Mouse (Mus musculus) heart, embryonic 12.5 days (tissue): Measurements from ENCODE around the gene Cnot3. TPM values are rescaled to one million over a fixed set of nuclear protein-coding genes. Genes with fewer than 3 reads are reported as not detected.
"Not testable (repeated sequence)": the region's sequence is repeated elsewhere in the genome, so short reads cannot be mapped to it uniquely, and the experiment has no call there.

Experiments
- ATAC-seq: fragments of 200-750 bp; cut with Nextera tagmentation; 2 replicates; pipeline ENCODE4 v1.8.0; 2017; ENCODE audit warnings: moderate TSS enrichment, moderate library complexity; ENCODE audit not compliant: insufficient number of reproducible peaks, low FRiP score
- H3K27ac ChIP-seq: fragments of 300-500 bp; sonication (generic); 2 replicates; pipeline ENCODE4 v1.5.1; 2016; ENCODE audit warnings: mild to moderate bottlenecking, moderate library complexity; ENCODE audit not compliant: poor library complexity, severe bottlenecking
- H3K27me3 ChIP-seq: fragments of 300-500 bp; sonication (generic); replicated peaks from 2 replicates; pipeline ENCODE4 v1.6.1; 2016; ENCODE audit warnings: mild to moderate bottlenecking, moderate library complexity
- H3K36me3 ChIP-seq: fragments of 300-500 bp; sonication (generic); 2 replicates; pipeline ENCODE4 v1.6.1; 2016; ENCODE audit warnings: mild to moderate bottlenecking, moderate library complexity
- H3K4me1 ChIP-seq: fragments of 300-500 bp; sonication (generic); replicated peaks from 2 replicates; pipeline ENCODE4 v1.6.1; 2016; ENCODE audit warnings: mild to moderate bottlenecking
- H3K4me2 ChIP-seq: fragments of 300-500 bp; sonication (generic); 2 replicates; pipeline ENCODE4 v1.6.1; 2016; ENCODE audit warnings: mild to moderate bottlenecking, moderate library complexity
- H3K4me3 ChIP-seq: fragments of 300-500 bp; sonication (generic); 2 replicates; pipeline ENCODE4 v1.5.1; 2016; ENCODE audit warnings: mild to moderate bottlenecking
- H3K9ac ChIP-seq: fragments of 300-500 bp; sonication (generic); 2 replicates; pipeline ENCODE4 v1.6.1; 2016; ENCODE audit warnings: mild to moderate bottlenecking, moderate library complexity
- H3K9me3 ChIP-seq: fragments of 300-500 bp; sonication (generic); replicated peaks from 2 replicates; pipeline ENCODE4 v1.6.1; 2016; ENCODE audit warnings: mild to moderate bottlenecking, moderate library complexity
- WGBS: fragments of 180-500 bp; shearing (Covaris S2); methylation state at CpG from one replicate; pipeline ENCODE4 v1.1.7; 2016; 5-methylcytosine and 5-hydroxymethylcytosine counted together
- polyA plus RNA-seq: library from polyadenylated mRNA; unstranded; fragments of >200 nt; fragmentation: Nextera tagmentation; extraction: Ambion mirVana; gene quantifications from 2 replicates; pipeline ENCODE4 v1.2.1, GENCODE M21; 2016

The Cnot3 gene
- 35.8 and 41.9 TPM in 2 replicates for polyA plus RNA-seq

DNA sequence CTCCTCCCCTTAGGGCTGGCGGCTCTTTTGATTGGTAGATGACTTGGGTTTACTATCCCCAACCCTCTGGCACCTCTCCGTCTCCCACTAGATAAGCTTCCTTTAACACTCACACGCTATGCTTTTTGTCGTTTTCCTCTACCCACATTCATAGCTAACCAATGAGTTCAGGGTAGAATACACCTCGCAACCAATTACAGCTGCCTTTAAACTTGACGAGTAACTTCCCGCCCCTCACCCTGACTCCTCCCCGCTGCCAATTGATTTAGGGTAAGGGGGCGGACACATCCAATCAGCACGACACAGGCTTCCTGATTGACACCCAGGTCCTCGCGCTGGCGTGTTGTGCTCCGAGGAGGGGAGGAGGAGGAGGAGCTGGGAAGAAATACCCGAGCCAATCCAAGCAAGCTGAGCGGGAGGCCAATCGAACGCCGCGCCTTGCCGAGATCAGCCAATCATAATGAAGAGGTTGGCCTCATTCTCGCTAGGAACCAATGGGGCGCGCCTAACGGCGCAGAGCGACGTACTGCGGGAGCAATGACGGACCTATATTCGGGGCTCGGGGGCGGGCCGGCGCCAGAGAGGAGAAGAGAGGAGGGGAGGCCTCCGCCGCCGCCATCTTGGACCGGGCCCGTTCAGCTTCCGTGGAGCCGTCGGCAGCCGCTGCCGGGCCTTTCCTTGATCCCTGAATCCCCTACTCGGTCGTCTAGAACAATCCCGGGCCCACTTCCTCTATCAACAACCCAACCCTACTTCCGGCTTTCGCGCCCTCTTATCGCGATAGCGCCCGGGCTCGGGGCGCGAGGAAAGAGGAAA, at the start of gene Cnot3:
Gene Cnot3, plus strand, starts transcription at position 597 of the 816 bp plus-strand sequence.
- WGBS, result under 1% methylated on average over 50 of the region's 58 CpGs
- Histone ChIP-seq H3K9me3 (no peaks in the 10 kb centered on the region), H3K4me2 (peak within 1 kb of the TSS; percentile 92), H3K4me1 (peaks cover 41% of the 10 kb centered on the region), H3K4me3 (peak within 1 kb of the TSS; percentile 95), H3K9ac (peak within 1 kb of the TSS; percentile 99), H3K27me3 (no peaks in the 10 kb centered on the region), H3K36me3 (peaks cover 25% of the 10 kb centered on the region), H3K27ac (peak within 1 kb of the TSS; percentile 96)
- peak; percentile 98 for ATAC-seq

DNA sequence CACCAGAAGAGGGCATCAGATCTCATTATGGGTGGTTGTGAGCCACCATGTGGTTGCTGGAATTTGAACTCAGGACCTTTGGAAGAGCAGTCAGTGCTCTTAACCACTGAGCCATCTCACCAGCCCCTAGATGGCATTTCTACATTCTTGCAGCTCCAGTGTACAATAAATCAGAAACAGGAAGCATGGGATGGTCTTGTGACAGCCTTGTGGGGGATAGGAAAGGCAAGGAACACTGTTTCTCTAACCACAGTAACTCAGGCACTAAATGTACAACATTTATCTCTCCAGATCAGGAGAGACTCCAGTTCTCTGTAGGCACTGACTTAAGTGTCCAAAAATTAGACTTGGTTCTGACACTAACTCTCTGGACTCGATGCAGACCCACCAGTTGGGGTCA, 47.3 kb upstream of the Cnot3 start:
- 50% methylated on average over 1 of the region's 1 CpGs for WGBS
- not testable (repeated sequence) for H3K4me1 ChIP-seq, ATAC-seq

DNA sequence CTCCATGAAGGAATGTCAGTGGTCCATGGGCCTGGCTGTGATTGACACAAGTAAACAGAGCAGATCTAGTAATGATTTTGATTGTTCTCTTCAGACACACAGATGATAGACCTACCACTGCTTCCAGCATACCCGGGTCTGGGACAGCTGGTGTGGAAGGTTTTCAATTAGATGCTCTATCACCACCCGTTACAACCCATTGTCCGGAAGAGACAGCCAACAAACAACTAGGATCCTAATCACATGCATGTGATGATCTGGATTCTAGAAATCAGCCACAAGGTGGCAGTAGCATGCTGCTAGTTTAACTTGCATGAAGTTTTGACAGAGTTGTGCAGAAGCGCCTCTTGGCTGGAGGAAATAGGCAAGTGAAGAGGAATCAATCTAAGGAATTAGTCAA, 43.9 kb upstream of the Cnot3 start:
- Histone ChIP-seq H3K4me2 (no peak overlapping the region), H3K9me3 (peaks cover 5% of the 10 kb centered on the region; the same call in 1 of the 2 replicates), H3K4me3 (no peak overlapping the region), H3K27ac (no peak overlapping the region), H3K9ac (no peak overlapping the region), H3K4me1 (no peaks in the 10 kb centered on the region), H3K27me3 (no peaks in the 10 kb centered on the region), H3K36me3 (no peaks in the 10 kb centered on the region)
- 20% methylated on average over 4 of the region's 4 CpGs for WGBS
- no peak for ATAC-seq

More for the DNA sequence above, 47.3 kb upstream of the Cnot3 start:
- H3K36me3 ChIP-seq, H3K4me3 ChIP-seq, H3K9me3 ChIP-seq, H3K27ac ChIP-seq, H3K9ac ChIP-seq, H3K27me3 ChIP-seq, H3K4me2 ChIP-seq: not testable (repeated sequence)

DNA sequence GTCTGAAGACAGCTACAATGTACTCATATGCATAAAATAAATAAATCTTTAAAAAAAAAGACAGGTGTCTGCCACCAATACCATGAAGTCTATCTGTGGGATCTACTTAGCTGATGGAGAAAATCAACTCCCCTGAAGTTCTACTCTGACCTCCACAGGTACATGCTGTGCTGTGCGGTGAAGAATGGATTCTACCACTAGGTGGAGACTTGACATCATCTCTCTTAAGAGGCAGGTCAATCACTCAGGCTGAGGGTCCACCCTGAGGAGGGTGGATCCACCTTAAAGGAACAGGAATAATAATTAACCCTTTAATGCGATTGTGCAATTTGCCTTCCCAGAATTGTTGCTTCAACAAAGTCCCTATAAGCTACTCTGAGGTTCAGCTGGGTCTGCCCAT, 38.3 kb upstream of the Cnot3 start:
- no peak for ATAC-seq
- Histone ChIP-seq H3K4me1 (no peaks in the 10 kb centered on the region), H3K4me3 (no peak overlapping the region), H3K9me3 (peaks cover 5% of the 10 kb centered on the region; the same call in 1 of the 2 replicates), H3K27me3 (no peaks in the 10 kb centered on the region), H3K36me3 (no peaks in the 10 kb centered on the region), H3K27ac (no peak overlapping the region), H3K4me2 (no peak overlapping the region), H3K9ac (no peak overlapping the region)
- WGBS, result 11% methylated on average over 2 of the region's 2 CpGs

DNA sequence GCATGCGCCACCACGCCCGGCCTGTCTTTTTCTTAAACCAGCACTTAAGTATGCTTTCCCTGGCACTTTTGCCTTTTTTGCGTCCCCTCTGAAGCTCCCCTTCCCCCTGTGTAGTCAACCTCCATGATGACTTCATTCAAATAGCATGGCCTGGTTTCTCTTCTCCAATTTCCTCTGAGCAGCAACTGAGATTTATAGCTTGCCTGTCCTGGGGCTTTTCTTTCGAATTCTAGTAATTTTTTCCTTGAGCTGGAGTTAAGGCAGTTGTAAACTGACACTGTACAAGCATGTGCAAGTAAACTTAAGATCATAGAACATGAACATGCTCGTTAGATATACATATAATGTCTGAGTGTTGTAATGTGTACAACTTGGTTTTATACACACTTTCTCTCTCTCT, 37.7 kb upstream of the Cnot3 start:
- Histone ChIP-seq H3K4me1 (no peaks in the 10 kb centered on the region), H3K36me3 (no peaks in the 10 kb centered on the region), H3K4me2 (no peak overlapping the region), H3K9me3 (peaks cover 5% of the 10 kb centered on the region; the same call in 1 of the 2 replicates), H3K27ac (no peak overlapping the region), H3K9ac (no peak overlapping the region), H3K27me3 (no peaks in the 10 kb centered on the region), H3K4me3 (no peak overlapping the region)
- 82% methylated on average over 6 of the region's 6 CpGs for WGBS
- ATAC-seq, result no peak

DNA sequence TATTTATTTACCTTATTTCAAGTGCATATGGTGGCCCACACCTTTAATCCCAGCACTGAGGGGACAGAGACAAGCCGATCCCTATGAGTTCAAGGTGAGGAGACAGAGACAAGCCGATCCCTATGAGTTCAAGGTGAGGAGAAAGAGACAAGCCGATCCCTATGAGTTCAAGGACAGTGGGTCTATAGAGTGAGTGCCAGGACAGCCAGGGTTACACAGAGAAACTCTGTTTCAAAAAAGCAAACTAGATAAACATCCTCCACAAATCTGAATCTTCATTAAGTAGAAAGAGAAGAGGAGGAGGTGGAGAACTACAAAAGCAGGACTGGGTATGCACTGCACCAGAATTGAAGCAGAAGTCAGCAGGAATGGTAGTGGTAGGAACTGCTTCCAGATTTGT, 36.4 kb upstream of the Cnot3 start:
- 91% methylated on average over 3 of the region's 3 CpGs for whole genome bisulfite sequencing
- ATAC-seq, result no peak
- Histone ChIP-seq H3K27ac (no peak overlapping the region), H3K36me3 (no peaks in the 10 kb centered on the region), H3K9me3 (peaks cover 5% of the 10 kb centered on the region; the same call in 1 of the 2 replicates), H3K4me1 (no peaks in the 10 kb centered on the region), H3K27me3 (no peaks in the 10 kb centered on the region), H3K4me3 (no peak overlapping the region), H3K9ac (no peak overlapping the region), H3K4me2 (no peak overlapping the region)

DNA sequence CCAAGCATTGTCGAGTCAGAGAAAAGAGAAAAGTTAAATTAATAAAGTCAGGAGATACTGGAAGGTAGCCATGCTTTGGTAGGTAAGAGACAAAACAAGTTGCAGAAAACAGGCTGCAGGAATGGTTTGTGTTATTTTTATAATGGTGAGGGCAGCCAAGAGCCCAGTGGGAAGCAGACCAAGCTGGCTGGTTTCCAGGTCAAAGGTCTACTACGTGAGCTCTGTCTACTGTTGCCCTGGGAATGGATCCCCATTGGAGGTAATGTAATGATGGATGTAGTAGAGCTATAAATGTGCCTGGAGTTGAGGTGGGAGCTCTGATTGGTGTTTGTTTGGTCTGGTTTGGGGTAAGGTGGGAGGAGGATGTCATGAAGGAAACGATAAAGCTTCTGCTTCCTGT, 36.0 kb upstream of the Cnot3 start:
- WGBS, result 58% methylated on average over 3 of the region's 3 CpGs
- no peak for ATAC-seq
- H3K9ac ChIP-seq, result no peak overlapping the region
- H3K27ac ChIP-seq, result no peak overlapping the region
- no peak overlapping the region for H3K4me3 ChIP-seq
- H3K9me3 ChIP-seq, result peaks cover 5% of the 10 kb centered on the region; the same call in 1 of the 2 replicates
- H3K27me3 ChIP-seq, result no peaks in the 10 kb centered on the region
- no peaks in the 10 kb centered on the region for H3K36me3 ChIP-seq
- no peak overlapping the region for H3K4me2 ChIP-seq
- H3K4me1 ChIP-seq, result no peaks in the 10 kb centered on the region

DNA sequence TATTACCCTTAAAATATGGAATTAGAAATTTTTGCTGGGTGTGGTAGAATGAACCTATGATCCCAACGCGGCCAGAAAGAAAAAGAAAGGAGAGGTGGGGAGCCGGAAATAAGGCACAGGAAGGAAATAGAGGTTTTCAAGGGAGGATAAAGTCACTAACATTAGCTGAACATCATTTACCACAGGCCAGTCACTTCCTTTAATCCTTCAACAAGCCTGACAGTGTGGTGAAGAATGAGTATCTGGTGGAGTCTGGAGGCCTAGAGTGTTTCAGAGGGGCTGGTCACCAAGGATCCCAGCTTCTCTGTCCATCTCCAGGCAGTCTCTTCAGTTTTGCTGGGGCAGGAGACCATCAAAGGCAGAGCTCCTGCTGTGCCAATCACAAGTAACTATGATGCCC, 34.6 kb upstream of the Cnot3 start:
- H3K4me3 ChIP-seq, result no peak overlapping the region
- H3K27me3 ChIP-seq, result no peaks in the 10 kb centered on the region; the same call in 1 of the 2 replicates
- H3K9ac ChIP-seq, result no peak overlapping the region
- H3K4me1 ChIP-seq, result no peaks in the 10 kb centered on the region
- H3K9me3 ChIP-seq, result peaks cover 5% of the 10 kb centered on the region; the same call in 1 of the 2 replicates
- no peaks in the 10 kb centered on the region for H3K36me3 ChIP-seq
- ATAC-seq, result no peak
- no peak overlapping the region for H3K4me2 ChIP-seq
- WGBS, result 89% methylated on average over 3 of the region's 3 CpGs
- no peak overlapping the region for H3K27ac ChIP-seq

DNA sequence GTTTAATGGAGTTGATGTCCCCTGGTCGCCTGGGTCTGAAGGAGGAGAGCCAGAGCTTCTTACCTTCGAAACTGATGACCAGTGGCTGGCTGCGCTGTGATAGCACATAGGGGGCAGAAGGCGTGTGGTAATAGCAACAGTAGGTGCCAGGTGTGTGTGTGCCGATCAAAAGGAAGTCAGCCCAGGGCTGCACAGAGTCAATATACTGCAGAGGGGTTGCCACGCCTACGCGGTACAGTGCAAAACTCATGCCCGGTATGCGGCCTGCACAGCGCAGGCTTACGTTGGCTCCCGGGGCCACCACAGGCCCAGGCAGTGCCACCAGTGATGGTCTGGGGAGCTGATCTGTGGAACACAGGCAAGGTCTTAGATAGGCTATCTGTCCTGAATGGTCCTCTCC, 34.1 kb upstream of the Cnot3 start:
- peaks cover 1% of the 10 kb centered on the region; the same call in 1 of the 2 replicates for H3K9me3 ChIP-seq
- H3K36me3 ChIP-seq, result no peaks in the 10 kb centered on the region
- H3K4me3 ChIP-seq, result no peak overlapping the region
- ATAC-seq, result no peak
- H3K27me3 ChIP-seq, result no peaks in the 10 kb centered on the region; the same call in 1 of the 2 replicates
- no peaks in the 10 kb centered on the region for H3K4me1 ChIP-seq
- H3K9ac ChIP-seq, result no peak overlapping the region
- WGBS, result 82% methylated on average over 13 of the region's 13 CpGs
- no peak overlapping the region for H3K27ac ChIP-seq
- H3K4me2 ChIP-seq, result no peak overlapping the region

DNA sequence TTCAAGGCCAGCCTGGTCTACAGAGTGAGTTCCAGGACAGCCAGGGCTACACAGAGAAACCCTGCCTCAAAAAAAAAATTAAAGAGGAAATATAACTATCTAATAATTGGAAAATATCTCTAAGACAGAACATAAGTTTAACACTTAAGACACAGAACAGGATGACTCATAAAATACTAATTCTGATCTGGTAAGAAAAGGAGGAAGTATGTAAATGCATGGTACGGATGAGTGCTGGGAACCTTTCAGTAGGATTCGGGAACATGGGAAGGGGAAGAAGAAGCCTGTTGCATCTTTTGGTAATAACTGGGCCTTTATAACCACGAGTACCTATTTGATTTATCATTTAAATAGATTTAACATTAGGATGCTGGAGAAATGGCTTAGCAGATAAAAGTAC, 31.0 kb upstream of the Cnot3 start:
- H3K4me3 ChIP-seq, result no peak overlapping the region
- no peak overlapping the region for H3K4me2 ChIP-seq
- no peaks in the 10 kb centered on the region; the same call in 1 of the 2 replicates for H3K27me3 ChIP-seq
- H3K36me3 ChIP-seq, result peaks cover 5% of the 10 kb centered on the region
- no peak overlapping the region for H3K27ac ChIP-seq
- H3K4me1 ChIP-seq, result peaks cover 7% of the 10 kb centered on the region
- WGBS, result 75% methylated on average over 3 of the region's 3 CpGs
- H3K9me3 ChIP-seq, result no peaks in the 10 kb centered on the region
- ATAC-seq, result no peak
- no peak overlapping the region for H3K9ac ChIP-seq

DNA sequence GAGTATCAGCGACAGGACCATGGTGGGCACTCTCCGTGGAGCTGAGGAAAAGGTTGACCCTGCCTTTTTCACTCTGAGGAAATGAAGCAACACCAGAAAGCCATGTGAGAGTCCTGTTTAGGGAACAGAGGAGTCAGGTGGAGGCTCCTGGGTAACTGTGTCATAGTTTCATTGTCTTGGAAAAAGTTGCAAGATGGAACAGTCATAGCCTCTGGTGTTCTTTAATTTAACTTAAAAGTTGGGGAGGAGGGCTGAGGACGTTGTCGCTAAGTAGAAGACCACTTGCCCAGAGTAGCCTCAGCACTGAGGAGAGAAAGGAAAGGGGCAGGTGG, 29.0 kb upstream of the Cnot3 start, which contains the start of gene Oscar:
Gene Oscar, minus strand, starts transcription at position 101 of the 332 bp plus-strand sequence.
- 75% methylated on average over 4 of the region's 4 CpGs for WGBS
- H3K4me2 ChIP-seq, result peak within 1 kb of the TSS; percentile 42; the same call in 1 of the 2 replicates
- no peaks in the 10 kb centered on the region for H3K9me3 ChIP-seq
- H3K36me3 ChIP-seq, result peaks cover 24% of the 10 kb centered on the region
- H3K27ac ChIP-seq, result no peak within 1 kb of the TSS
- no peak for ATAC-seq
- no peaks in the 10 kb centered on the region; the same call in 1 of the 2 replicates for H3K27me3 ChIP-seq
- H3K4me1 ChIP-seq, result peaks cover 7% of the 10 kb centered on the region
- H3K4me3 ChIP-seq, result peak within 1 kb of the TSS; percentile 70
- no peak within 1 kb of the TSS for H3K9ac ChIP-seq
